Mouse (Mus musculus) regulatory T cell (primary cell): Measurements from ENCODE around the gene Snx18.

Experiments
- in situ Hi-C: fragments of 300-600 bp; cut with MboI, MseI; formaldehyde crosslinking; loops from one replicate; pipeline ENCODE4 v1.15.1; 2025; ENCODE audit warnings: high pct_unique_total_duplicates

The Snx18 gene

DNA sequence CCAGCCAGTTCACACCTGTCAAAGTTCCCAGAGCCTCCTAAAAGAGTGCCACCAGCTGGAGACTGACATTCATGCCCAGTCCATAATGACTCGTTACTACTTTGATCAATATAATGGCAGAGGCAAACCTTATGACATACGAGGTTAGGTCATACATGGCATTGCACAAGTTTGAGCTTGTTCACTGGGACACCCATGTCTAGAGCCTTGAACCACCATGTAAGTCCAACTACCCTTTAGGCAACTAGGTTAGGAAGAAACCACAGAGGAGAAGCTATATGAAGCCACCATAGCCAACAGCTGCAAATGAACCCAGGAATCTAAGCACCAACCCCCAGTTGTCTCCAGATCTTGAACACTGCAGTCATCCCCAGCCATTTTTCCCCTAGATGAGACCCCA, 45.0 kb downstream of the Snx18 start:
- in situ Hi-C loops = no loop called here

DNA sequence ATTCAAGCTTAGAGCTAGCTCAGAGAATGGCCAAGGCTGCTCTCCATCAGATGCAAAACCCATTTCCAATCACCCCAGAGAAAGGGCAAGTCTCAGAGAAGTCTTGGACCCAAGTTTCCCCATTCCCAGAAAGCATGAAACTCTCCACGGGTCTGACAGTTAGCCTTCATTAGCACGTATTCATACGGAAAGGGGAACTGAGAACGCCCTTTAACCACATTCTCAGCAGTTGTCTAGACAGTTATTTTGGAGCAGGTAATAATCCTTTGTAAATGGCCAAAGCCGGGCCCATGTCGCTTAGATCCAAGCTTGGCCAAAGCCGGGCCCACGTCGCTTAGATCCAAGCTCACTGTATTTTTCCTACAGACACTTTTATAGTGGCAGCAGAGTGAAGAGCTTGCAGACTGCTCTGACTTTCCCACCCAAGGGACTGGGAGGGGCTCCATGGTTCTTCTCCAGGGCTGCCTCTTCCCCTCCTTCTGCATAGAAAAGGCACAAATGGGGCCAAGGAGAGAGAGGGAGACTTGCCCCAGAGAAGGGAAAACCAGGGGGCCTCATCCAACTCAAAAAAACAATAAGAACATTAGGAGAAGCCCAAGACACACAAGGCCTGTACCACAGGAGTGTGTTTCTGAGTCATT, 46.2 kb downstream of the Snx18 start:
- in situ Hi-C loops = no loop called here

DNA sequence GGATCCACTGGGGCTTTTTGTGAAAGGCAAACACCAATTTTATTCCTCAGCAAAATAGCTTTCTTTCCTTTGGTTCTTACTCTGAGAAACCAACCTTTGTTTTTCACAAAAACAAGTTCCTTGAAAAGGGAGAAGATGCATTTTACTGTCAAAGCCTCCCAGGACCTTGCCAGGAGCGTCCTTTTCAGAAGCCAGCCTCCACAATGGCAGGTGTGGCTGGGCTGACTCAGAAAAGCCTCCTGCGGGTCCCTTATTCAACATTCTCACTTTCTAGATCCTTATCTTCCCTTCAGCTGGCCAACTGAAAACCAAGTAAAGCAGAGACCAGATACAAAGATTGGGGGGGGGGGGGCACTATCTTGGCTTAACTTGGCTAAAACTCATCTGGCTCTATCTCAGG, 48.8 kb downstream of the Snx18 start:
- in situ Hi-C loops = no loop called here

DNA sequence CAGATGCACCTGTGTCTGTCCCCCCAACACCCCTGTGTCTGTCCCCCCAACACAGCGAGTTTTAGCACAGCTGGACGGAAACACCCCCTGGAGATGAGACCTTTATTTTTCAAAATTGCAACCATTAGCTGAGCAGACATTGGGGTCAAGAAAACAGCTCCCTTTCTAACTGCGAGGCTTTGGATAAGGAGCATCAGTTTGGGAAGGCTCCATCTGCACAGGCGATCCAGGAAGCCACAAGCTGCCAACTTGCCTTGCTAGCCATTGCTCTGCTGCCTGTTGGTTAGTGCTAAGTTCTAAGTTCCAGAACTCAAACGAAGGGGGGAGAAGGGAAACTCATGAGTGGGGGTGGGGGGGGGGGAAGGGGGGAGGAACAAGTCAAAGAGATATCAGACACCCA, 51.4 kb downstream of the Snx18 start:
- in situ Hi-C loops = no loop called here

DNA sequence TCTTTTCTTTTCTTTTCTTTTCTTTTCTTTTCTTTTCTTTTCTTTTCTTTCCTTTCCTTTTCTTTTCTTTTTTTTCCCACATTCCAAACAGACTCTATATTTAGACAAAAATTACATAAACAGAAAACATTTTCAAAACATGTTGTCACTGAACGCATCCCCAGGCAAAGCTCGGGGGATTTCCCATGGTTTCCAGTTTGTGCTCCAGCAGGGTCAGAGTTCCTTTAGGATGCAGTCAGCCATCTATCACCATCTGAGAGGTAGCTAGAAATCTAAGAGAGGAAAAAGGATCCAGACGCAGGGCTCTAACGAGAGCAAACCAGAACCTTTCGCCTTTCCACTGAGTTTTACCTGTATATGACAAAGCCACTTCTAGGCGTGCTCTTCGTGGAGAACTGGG, 52.0 kb downstream of the Snx18 start:
- in situ Hi-C loops = no loop called here

DNA sequence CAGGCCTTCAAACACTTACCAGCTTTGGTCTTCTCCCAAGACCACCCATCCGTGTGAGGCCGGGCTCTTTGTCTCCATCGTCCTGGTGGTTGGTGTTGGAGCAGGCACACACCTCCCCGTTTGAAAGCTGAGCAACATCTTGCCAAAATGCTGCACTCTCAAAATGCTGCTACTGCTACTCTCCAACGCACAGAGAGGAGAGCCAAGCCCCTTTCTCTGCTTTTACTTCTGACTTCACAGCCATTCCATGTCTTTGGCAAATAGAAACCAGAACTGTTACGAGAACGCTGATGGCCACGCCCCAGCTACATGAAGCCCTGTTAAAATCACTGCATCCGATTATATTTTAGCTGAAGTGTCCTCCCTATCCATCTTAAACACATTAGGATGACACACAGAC, 58.7 kb downstream of the Snx18 start:
- in situ Hi-C loops = no loop called here

DNA sequence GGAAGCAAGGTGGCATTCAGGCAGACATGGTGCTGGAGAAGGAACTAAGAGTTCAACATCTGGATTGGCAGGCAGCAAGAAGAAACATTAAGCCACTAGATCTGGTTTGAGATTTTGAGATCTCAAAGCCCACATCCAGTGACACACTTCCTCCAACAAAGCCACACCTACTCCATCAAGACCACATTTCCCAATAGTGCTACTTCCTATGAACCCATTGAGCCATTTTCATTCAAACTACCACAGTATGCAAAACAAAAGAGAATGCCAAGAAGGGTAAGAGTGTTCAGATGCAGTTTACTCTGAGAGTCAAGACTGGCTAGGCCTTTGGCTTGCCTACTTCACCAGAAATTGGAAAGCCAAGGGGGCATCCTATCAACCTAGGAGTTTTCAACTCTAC, 61.8 kb downstream of the Snx18 start:
- in situ Hi-C loops = no loop called here

DNA sequence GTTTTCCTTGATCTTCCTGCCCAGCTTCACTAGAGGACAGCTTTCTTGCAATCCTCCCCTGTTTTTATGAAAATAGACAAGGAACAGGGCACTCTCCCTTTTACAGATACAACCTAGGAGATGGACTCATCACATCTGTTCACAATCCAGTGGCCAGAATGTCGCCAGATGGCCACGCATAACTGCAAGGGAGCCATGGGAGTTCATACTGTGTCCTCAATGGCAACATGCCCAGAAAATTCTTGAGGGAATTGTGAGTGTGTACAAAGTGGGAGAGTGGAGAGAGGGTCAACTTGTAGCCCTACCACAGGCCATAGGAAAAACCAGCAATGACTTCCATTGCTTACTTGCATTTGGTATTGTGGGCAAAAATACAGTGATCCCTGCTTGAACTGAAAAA, 63.1 kb downstream of the Snx18 start:
- in situ Hi-C loops = no loop called here

DNA sequence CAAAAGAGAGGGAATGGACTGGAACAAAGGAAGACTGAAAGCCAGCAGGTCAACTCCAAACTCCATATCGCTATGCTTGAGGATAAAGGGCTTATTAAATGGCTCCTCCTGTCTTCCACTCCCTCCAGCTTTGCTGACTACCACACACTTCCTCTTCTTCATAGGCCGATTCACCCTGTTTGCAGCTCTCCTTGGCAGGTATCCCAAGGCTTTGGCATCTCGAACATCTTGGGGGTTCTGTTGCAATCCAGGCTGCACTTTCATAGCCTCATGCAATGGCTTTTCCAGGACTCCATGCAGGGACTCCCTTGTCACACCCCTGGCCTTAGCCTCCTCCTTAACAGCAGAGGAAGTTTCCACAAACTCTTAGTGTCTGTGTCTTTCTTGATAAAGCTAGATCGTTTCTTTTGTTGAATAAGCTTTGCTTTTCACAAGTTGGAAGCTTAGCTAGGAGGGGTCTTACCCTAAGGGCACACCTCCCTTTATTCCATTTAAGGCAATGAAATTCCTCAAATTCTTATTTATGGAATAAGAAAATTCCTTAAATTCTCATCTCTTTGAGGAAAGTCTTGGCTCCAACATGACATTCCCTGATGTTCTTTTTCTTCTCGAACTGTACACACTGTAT, 64.6 kb downstream of the Snx18 start:
- in situ Hi-C loops = no loop called here

DNA sequence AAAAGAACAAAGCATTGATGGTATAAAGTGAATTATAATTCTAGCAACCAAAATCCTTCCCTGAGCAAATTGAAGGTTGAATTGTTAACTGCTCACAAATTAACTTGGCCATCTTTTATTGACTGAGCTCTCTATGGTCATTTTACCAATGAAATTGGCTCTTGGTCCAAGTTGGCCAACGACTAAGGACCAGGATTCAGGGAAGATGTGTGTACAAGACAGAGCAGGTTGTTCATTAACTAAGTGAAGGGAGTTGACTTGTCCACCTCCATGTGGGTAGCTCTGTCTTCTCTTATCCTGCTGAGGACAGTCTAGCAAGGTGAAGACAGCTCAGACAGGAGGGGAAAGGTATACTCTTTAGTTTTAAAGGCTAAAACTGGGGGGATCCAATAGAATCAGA, 66.0 kb downstream of the Snx18 start:
- in situ Hi-C loops = no loop called here

DNA sequence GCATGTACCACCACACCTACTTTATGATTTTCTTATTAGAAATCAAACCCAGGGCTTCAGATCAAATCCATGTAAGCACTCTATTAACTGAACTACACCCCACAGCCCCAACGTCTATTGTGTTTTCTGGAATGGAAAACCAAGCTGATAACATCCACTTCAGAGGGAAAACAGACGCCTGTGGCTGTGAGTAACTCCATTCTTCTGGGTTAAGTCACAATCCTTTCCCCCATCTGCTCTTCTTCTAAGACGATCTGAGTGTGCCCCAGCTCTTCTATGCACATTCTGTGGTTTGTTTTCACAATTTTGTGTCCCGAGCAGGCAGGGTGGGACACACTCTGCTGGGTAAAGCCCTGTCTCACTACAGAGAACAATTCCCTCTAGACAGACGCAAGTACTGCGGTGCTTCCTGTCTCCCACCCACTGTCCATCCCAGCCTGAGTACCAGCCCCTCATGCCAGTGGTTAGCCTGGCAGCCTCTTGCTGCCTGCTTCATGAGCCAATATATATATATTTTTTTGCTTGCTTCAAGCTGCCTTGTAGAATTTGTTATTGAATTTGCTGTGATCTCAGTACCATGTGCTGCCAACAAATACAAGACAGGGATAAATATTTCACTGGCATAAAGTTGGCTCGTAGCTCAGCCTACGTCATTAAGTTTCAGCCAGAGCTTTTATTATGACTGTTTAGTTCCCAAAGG, 67.3 kb downstream of the Snx18 start:
- in situ Hi-C loops = no loop called here

DNA sequence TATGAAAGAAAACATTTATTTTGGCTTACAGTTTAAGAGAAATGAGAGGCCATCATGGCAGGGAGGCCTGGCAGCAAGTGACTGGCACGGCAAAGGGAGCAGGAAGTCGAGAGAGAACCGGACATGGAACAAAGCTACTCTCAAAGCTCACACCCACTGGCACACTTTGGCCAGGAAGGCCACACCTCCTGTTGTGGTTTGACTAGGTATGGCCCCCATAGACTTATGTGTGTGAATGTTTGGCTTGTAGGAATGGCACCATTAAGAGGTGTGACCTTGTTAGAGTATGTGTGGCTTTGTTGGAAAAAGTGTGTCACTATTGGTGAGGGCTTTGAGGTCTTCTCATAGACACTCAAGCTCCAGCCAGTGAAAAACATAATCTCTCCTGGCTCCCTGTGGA, 69.3 kb downstream of the Snx18 start:
- in situ Hi-C loops = no loop called here

DNA sequence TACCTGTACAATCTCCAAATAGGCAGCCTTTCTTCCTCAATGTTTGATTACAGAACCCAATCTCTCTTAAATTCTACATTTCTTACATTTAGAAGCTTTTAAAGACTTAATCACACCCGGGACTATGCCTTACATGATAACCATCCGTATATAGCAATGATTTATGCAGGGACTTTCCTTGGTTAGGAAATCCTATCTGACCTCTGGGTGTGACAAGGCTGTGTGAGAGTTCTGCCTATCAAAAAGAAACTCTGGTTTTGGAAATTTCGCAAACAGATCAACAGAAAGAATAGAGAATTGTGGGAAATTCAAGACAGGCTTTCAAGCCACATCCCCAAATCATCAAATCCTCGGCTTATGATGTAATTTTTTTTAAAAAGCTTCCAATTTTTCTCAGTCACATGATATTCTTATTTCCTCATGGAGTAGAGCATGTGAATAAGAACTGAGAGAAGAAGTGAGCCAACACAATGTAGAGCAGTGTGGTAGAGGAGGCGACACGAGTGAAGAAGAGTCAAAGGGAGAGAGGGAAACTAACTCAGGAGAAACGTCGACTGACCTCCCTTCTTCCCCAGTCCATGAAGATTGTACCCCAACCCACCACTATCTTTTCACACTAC, 70.4 kb downstream of the Snx18 start:
- in situ Hi-C loops = no loop called here

DNA sequence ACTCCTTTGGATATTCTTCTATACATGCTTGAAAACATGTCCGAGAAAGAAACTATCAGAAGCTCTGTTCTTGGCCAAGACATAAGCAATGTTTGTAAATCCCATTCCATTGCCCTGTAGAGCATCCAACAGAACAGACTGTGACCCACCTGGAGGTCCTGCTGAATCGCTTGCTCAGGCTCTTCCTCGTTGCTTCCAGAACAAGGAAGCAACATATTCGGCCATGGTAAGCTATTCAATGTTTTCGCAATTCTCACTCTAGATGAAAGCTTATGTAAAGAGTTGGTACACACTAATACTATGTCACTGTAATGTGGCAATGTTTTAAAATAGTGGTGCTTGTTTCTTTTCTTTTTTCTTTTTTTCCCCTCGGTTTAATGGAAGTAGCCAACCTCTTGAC, 76.0 kb downstream of the Snx18 start:
- in situ Hi-C loops = loop anchor here (5.0 kb wide), 1 partner anchor 50 kb away; no protein-coding TSS in a partner anchor
